Mouse (Mus musculus) forebrain, embryonic 14.5 days (tissue): ENCODE results near the gene Cog5. TPM values are rescaled to one million over a fixed set of nuclear protein-coding genes. Genes with fewer than 3 reads are reported as not detected.

ENCODE experiments used
- ATAC-seq: fragments of 200-750 bp; cut with Nextera tagmentation; 2 replicates; pipeline ENCODE4 v1.8.0; 2017; ENCODE audit warnings: mild to moderate bottlenecking, moderate library complexity
- DNase-seq: peaks from one replicate; pipeline ENCODE4 v3.0.0-alpha.2; 2015; ENCODE audit warnings: low spot score
- H3K27ac ChIP-seq: fragments of 300-500 bp; sonication (generic); 2 replicates; pipeline ENCODE4 v1.5.1; 2014; ENCODE audit warnings: low read depth, mild to moderate bottlenecking, control low read depth, low read length, moderate library complexity
- H3K27me3 ChIP-seq: fragments of 300-500 bp; sonication (generic); replicated peaks from 2 replicates; pipeline ENCODE4 v1.6.1; 2014; ENCODE audit warnings: low read length, control low read depth, mixed read lengths; ENCODE audit not compliant: control insufficient read depth, insufficient read depth
- H3K36me3 ChIP-seq: fragments of 300-500 bp; sonication (generic); 2 replicates; pipeline ENCODE4 v1.6.1; 2014; ENCODE audit warnings: low read length, control low read depth; ENCODE audit not compliant: control insufficient read depth, insufficient read depth
- H3K4me1 ChIP-seq: fragments of 300-500 bp; sonication (generic); 2 replicates; pipeline ENCODE4 v1.6.1; 2014; ENCODE audit warnings: antibody characterized with exemption, low read length, control low read depth; ENCODE audit not compliant: control insufficient read depth, insufficient read depth
- H3K4me2 ChIP-seq: fragments of 300-500 bp; sonication (generic); 2 replicates; pipeline ENCODE4 v1.6.1; 2014; ENCODE audit warnings: mild to moderate bottlenecking, control low read depth, low read length
- H3K4me3 ChIP-seq: fragments of 300-500 bp; sonication (generic); 2 replicates; pipeline ENCODE4 v1.5.1; 2014; ENCODE audit warnings: low read depth, low read length, control low read depth
- H3K9ac ChIP-seq: fragments of 300-500 bp; sonication (generic); 2 replicates; pipeline ENCODE4 v1.6.1; 2014; ENCODE audit warnings: mild to moderate bottlenecking, low read length, control low read depth, moderate library complexity
- H3K9me3 ChIP-seq: fragments of 300-500 bp; sonication (generic); replicated peaks from 2 replicates; pipeline ENCODE4 v1.6.1; 2016; ENCODE audit warnings: low read length, control low read depth, mixed read lengths; ENCODE audit not compliant: control insufficient read depth
- WGBS: fragments of 180-500 bp; shearing (Covaris S2); extraction: QIAGEN DNeasy Blood & Tissue Kit; methylation state at CpG from one replicate; pipeline ENCODE4 v1.1.7; 2014; 5-methylcytosine and 5-hydroxymethylcytosine counted together
- polyA plus RNA-seq: library from polyadenylated mRNA; unstranded; fragments of >200 nt; fragmentation: Nextera tagmentation; extraction: Ambion mirVana; gene quantifications from 2 replicates; pipeline ENCODE4 v1.2.1, GENCODE M21; 2014

Gene Cog5
- polyA plus RNA-seq, 1 experiment from 2014 or later: 25.1 TPM

GRCm38 (mm10) chr12:31917245-31917644, 262.6 kb downstream of the Cog5 start:
- Histone ChIP-seq H3K4me2 (no peak overlapping the region), H3K4me3 (no peak overlapping the region), H3K4me1 (no peaks in the 10 kb centered on the region), H3K36me3 (0 out of 2 replicates have a peak, but pooled peaks cover 13% of the 10 kb centered on the region), H3K9ac (no peak overlapping the region), H3K27me3 (no peaks in the 10 kb centered on the region), H3K9me3 (no peaks in the 10 kb centered on the region), H3K27ac (no peak overlapping the region)
- ATAC-seq (no peak), DNase-seq (no peak)
- WGBS: 83% methylated on average over 5 of the region's 5 CpGs

- H3K9me3 ChIP-seq: no peaks in the 10 kb centered on the region
- no peak; the same call in 1 of the 2 replicates for ATAC-seq
- H3K27me3 ChIP-seq: no peaks in the 10 kb centered on the region
- H3K36me3 ChIP-seq: peaks cover 31% of the 10 kb centered on the region
- DNase-seq: no peak
- H3K4me1 ChIP-seq: no peaks in the 10 kb centered on the region
- no peak overlapping the region for H3K4me2 ChIP-seq
- 88% methylated on average over 18 of the region's 18 CpGs for WGBS
- H3K4me3 ChIP-seq: no peak overlapping the region
- H3K9ac ChIP-seq: no peak overlapping the region
- H3K27ac ChIP-seq: no peak overlapping the region
Observed at GRCm38 (mm10) chr12:31920464-31921405, 266.1 kb downstream of the Cog5 start.

DNA sequence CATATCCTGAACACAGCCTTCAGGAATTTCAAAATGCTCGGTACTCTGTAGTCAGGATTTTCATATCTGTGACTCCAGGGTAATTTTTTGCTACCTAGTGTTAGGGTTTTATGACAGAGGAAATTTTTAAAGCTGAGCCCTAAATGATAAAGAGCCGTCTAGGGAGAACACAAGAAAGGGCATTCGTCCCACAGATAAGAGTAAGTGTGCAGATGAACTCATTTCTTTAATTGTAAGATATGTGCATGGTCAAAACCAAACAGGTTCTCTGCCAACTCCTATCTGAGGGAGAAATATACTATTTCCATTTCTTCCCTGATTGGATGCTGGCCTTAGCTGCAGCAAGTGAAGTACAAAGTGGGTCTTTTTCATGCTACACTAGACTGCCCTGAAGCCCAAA, 269.5 kb downstream of the Cog5 start:
- ATAC-seq (no peak), DNase-seq (no peak)
- Histone ChIP-seq H3K9ac (no peak overlapping the region), H3K36me3 (peaks cover 56% of the 10 kb centered on the region), H3K4me2 (no peak overlapping the region), H3K4me3 (no peak overlapping the region), H3K27me3 (no peaks in the 10 kb centered on the region), H3K4me1 (no peaks in the 10 kb centered on the region), H3K27ac (no peak overlapping the region), H3K9me3 (no peaks in the 10 kb centered on the region)
- WGBS: 94% methylated on average over 3 of the region's 3 CpGs

DNA sequence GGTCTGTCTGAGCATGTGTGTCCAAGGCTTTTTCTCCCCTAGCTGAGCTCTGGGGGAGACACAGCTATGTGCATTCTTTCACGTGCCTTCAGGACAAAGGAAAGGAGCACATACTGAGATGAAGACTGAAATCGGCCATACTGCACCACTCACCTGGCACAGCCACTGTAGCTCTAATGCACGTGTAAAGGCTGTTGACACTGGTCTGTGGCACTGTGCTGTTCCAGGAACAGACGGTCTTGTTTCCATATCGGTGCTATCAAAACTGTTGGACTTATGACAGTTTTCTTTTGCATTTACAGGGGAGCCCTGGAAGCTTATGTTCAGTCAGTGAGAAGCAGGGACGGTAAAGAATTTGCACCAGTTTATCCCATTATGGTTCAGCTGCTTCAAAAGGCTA, 270.7 kb downstream of the Cog5 start:
- Histone ChIP-seq H3K27me3 (no peaks in the 10 kb centered on the region), H3K4me1 (no peaks in the 10 kb centered on the region), H3K9me3 (no peaks in the 10 kb centered on the region), H3K36me3 (peaks cover 58% of the 10 kb centered on the region), H3K9ac (no peak overlapping the region), H3K4me3 (no peak overlapping the region), H3K27ac (no peak overlapping the region), H3K4me2 (no peak overlapping the region)
- 89% methylated on average over 6 of the region's 6 CpGs for WGBS
- no peak for ATAC-seq
- DNase-seq: no peak

DNA sequence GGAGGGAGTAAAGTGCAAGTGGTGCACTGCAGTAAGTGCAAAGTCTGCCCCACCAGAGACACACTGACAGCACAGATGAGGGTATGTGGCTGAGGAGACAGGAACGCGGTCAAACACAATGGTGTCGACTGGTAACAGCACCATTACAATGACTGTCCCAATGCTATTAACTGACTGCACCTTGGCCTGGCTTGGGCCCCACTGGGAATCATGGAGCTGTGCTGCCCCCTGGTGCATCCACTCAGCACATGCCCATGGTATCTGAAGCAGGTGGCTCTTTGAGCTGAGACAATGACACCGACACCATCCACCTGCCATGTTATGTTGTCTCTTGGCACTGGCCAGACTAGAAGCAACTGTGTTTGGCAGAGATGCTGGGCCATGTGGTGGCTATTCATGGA, 272.0 kb downstream of the Cog5 start:
- DNase-seq (peak; percentile 81), ATAC-seq (peak; percentile 92)
- Histone ChIP-seq H3K9ac (no peak overlapping the region), H3K4me3 (no peak overlapping the region), H3K27ac (no peak overlapping the region), H3K4me2 (no peak overlapping the region), H3K9me3 (no peaks in the 10 kb centered on the region), H3K27me3 (no peaks in the 10 kb centered on the region), H3K4me1 (no peaks in the 10 kb centered on the region), H3K36me3 (peaks cover 65% of the 10 kb centered on the region)
- 30% methylated on average over 4 of the region's 4 CpGs for WGBS

DNA sequence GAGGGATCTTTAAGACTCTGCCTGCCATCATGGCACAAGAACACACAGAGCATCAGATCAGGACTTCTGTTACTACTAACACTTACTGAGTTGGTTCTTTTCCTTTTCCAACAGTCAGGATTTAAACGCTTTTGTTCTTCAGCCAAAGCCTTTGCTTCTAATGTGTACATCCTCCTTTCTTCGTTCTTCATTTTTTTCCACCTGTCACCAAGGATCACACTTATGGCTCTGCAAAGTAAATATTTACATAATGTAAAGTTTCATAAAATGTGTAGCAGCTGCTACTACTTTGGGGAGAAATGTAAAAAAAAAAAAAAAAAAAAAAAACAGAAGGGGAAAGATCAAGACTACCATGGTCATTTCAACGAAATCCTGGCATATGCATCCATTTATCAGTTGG, 273.8 kb downstream of the Cog5 start:
- ATAC-seq: no peak
- peaks cover 80% of the 10 kb centered on the region for H3K36me3 ChIP-seq
- 80% methylated on average over 3 of the region's 3 CpGs for WGBS

DNA sequence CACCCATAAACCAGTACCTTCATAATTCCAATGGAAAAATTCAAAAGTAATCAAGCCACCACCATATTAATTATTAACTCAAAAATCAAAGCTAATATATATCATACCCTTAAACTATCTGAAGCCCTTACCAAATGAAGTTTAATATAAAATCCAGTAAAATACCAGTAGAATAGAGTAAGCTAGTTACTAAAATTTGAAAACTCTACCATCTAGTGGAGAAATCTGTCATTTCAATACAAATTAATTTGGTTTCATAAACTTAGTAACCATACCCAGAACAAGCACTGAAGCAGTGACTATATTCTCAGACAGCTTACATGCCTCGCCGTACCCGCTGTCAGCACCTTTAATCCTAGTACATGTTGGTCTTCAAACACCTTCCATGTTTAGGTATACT, 277.1 kb downstream of the Cog5 start:
- WGBS: 97% methylated on average over 3 of the region's 3 CpGs
- Histone ChIP-seq H3K9ac (no peak overlapping the region), H3K4me3 (no peak overlapping the region), H3K27me3 (no peaks in the 10 kb centered on the region), H3K36me3 (peaks cover 81% of the 10 kb centered on the region), H3K27ac (no peak overlapping the region), H3K4me2 (no peak overlapping the region), H3K9me3 (no peaks in the 10 kb centered on the region), H3K4me1 (no peaks in the 10 kb centered on the region)
- no peak for ATAC-seq
- peak; percentile 36 for DNase-seq

More for the DNA sequence above, 273.8 kb downstream of the Cog5 start:
- no peaks in the 10 kb centered on the region for H3K4me1 ChIP-seq
- H3K4me3 ChIP-seq: no peak overlapping the region
- DNase-seq: no peak
- H3K27me3 ChIP-seq: no peaks in the 10 kb centered on the region
- no peak overlapping the region for H3K4me2 ChIP-seq
- H3K9me3 ChIP-seq: no peaks in the 10 kb centered on the region
- H3K9ac ChIP-seq: no peak overlapping the region
- no peak overlapping the region for H3K27ac ChIP-seq

- Histone ChIP-seq H3K36me3 (peaks cover 86% of the 10 kb centered on the region), H3K4me1 (no peaks in the 10 kb centered on the region), H3K9me3 (no peaks in the 10 kb centered on the region), H3K4me3 (no peak overlapping the region), H3K9ac (no peak overlapping the region), H3K27ac (no peak overlapping the region), H3K27me3 (no peaks in the 10 kb centered on the region), H3K4me2 (no peak overlapping the region)
- DNase-seq (no peak), ATAC-seq (no peak)
- 27% methylated on average over 6 of the region's 6 CpGs for WGBS
Observed at GRCm38 (mm10) chr12:31936657-31937300, 282.1 kb downstream of the Cog5 start.

GRCm38 (mm10) chr12:31937613-31938012, 282.9 kb downstream of the Cog5 start:
- Histone ChIP-seq H3K4me1 (no peaks in the 10 kb centered on the region), H3K27me3 (no peaks in the 10 kb centered on the region), H3K4me2 (no peak overlapping the region), H3K36me3 (peaks cover 81% of the 10 kb centered on the region), H3K4me3 (no peak overlapping the region), H3K9me3 (no peaks in the 10 kb centered on the region), H3K9ac (no peak overlapping the region), H3K27ac (no peak overlapping the region)
- 91% methylated on average over 3 of the region's 3 CpGs for WGBS
- ATAC-seq (no peak), DNase-seq (no peak)
